Mouse (Mus musculus) bone marrow, adult 2 months (tissue): ENCODE data around the gene Cfap45.

Experiments
- CTCF ChIP-seq: fragments of 200-500 bp; IDR thresholded peaks from 2 replicates; pipeline ENCODE4 v1.5.1; 2011; ENCODE audit warnings: low read length, control low read depth; ENCODE audit not compliant: control insufficient read depth, insufficient read depth
- POLR2A ChIP-seq: fragments of 200-500 bp; IDR thresholded peaks from 2 replicates; pipeline ENCODE4 v1.6.1; 2011; ENCODE audit warnings: low read depth, mild to moderate bottlenecking, control low read depth, low read length, borderline replicate concordance; ENCODE audit not compliant: control insufficient read depth

DNA sequence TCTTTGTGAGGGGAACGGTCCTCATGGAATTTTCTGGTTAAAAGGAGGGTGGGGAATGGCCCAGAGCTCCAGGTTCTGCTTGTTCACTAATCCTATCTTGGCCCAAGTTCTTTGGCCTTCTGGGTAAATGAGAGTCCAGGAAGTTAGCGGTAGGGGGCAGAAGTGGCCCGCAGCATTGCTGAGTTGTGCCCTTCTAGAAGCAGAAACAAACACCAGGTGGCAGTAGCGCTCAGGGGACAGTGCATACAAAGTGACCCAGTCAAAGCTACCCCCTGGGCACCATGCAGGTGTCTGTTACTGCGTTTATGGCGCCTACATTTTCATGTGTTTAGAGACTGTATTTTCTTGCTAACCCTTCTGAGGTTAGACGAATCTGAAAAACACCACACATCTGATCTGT is 8.1 kb downstream of the Cfap45 start:
- peak; percentile 100 for TF ChIP-seq CTCF
- no peak for TF ChIP-seq POLR2A
